Mouse (Mus musculus) right cerebral cortex, postnatal 14 days (tissue): ENCODE data around the gene Entpd1.

Experiments used
- DNase-seq: peaks from one replicate; pipeline ENCODE4 v3.0.0; 2022

Gene Entpd1

GRCm38 (mm10) chr19:40675329-40675728 is 63.2 kb downstream of the Entpd1 start:
- DNase-seq = no peak

DNA sequence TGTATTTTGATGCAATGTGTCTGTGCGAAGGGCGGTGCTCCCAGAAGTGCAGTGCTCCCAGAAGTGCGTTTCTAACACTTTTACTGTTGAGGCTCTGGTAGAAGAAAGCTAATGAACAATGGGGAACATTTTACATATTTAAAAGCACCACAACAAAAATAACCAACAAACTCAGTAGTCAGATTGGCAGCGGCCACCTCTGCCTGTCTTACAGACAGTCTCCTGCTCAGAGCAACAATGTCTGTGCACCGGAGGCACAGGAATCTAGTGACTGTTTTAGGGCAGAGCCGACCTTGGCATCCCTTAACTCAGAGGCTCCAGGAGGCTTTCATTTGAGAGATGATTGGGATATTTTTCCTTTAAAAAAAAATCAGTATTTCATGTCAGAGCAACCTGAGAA is 65.9 kb downstream of the Entpd1 start:
- DNase-seq = no peak

GRCm38 (mm10) chr19:40678532-40679307 is 66.6 kb downstream of the Entpd1 start:
- DNase-seq = no peak

DNA sequence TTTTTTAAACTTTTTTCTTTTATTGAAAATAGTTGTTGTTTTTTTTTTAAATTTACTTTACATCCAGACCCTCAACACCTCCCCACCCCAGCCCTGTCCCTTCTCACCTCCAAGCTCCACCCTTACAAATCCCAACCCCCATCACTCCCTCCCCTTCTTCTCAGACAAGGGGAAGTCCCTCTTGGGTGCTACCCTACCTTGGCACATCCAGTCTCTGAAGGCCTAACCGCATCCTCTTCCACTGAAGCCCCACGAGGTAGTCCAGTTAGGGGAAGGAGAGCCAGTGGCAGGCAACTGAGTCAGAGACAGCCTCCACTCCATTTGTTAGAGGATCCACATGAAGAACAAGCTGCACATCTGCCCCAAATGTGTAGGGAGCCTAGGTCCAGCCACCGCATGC is 67.5 kb downstream of the Entpd1 start:
- DNase-seq = no peak

DNA sequence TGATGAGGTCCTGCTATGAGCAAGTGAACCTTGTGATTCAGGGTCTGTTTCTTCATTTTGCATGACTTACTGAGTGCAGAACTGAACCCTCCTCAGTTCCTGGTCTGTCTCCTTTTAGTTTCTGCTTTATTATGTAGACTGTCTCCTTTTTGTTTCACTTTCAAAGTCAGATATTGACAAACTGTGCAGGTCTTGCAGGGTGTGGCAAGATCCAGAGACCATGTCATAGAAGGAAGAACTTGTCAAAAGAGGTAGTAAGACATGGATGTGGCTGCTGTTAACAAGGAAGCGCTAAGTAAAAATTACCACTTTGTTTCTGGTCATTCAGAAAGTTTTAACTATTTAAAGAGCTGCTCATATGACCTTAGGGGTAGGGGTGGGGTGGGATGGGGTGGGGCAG is 72.0 kb downstream of the Entpd1 start:
- no peak for DNase-seq

GRCm38 (mm10) chr19:40684566-40684965 is 72.4 kb downstream of the Entpd1 start:
- no peak for DNase-seq

DNA sequence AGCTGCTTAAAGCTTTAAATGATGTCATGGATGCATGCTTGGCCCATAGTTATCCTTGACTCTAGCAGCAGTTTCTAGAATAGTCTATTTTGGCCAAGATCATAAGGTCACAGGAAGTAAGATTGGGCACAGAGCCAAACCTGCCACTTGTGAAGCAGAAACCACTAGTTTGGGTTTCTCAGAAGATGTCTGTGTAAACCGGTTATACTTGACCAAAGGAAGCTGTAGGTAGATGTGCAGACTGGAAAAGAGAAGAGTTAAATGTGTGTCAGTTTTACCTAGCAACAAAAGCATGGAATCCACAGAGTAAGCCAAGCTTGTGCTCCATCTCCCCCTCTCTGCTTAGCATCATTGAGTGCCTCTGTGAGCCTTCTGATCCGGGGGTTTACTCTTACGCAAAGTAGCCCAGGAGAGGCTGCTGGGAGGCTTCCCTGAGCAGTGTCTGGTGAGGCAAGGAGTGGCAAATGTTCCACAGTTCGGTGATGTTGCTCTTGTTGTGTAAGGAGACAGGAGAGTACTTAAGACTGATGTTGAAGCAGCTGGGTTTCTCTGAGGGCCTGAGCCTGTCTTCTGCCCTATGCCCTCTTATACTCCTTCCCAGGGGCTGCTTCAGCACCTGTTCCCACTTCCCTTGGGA is 75.2 kb downstream of the Entpd1 start:
- no peak for DNase-seq

DNA sequence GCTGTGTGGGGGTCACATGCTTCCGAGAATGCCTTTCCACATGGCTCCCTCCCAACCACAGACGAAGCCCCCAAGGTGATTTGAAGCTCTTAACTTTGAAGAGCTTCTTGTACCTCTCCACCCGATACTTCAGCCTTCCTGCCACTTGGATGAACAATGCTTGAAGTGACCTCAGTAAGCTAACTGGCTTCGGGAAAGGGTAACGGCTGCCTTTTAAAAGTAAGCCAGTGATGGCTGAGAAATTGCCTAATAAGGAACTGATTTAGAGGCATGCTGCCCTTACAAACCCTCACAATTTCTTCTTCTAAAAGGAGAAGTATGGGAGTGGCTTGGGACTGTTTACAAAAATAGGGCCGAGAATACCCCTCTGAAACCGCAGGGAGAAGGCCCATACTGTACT is 81.0 kb downstream of the Entpd1 start:
- DNase-seq = no peak

- DNase-seq = no peak
Measured at GRCm38 (mm10) chr19:40696116-40696515, 84.0 kb downstream of the Entpd1 start.

DNA sequence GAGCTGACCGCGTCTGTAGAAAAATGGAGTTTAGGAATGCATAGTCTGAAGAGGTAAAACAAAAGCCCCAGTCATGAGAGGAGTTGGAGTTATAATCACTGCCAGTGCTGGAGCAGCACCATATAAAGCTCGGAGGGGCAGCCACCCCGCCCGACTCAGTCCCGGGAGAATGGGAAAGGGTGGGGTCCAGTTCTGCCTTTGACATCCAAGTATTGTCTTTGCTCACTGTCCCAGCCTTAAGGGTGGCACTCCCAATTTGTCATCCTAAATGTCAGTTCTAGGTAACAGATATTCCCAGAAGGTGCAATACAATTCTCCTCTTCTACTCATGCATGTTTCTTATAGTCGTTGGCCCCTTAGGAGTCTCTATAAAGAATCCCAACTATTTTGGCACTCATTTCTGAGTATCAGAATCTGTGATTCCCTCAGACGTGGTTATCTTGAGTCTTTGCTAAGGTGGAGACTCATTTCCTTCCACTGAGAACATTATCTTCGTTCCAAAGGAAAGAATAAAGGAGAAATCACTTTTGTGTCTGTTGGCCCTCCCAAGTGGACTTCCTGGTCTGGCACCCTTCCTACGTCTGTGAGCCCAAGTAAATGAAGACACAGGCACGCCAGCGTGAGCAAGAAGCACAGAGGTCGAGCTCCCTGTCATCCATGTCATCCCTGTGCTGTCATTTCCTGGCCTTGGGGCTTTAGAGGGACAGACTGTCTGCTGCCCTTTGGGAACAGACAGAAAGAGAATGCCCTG is 86.1 kb downstream of the Entpd1 start:
- DNase-seq = no peak

GRCm38 (mm10) chr19:40699816-40700215 is 87.7 kb downstream of the Entpd1 start:
- DNase-seq = no peak

DNA sequence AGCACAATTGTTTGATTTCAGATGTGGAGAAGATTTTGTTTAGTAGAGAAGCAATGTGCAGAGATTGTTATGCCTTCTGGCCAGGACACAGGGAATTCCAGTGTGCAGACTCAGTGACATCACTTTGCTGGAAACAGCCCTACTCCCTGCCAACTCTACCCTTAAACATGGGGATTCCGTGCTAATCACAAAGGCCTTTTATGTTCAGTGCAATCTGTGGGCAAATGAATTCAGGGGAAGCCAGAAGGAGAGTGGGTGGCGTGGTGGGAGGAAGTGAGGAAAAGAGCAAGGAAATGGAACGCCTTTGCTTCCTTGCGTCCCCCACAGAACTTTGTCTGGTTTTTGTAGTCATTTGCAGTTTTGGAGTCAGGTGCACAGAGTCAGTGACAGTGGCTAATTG is 90.2 kb downstream of the Entpd1 start:
- DNase-seq = no peak

- no peak for DNase-seq
Measured at GRCm38 (mm10) chr19:40712889-40713628, 100.9 kb downstream of the Entpd1 start.

DNA sequence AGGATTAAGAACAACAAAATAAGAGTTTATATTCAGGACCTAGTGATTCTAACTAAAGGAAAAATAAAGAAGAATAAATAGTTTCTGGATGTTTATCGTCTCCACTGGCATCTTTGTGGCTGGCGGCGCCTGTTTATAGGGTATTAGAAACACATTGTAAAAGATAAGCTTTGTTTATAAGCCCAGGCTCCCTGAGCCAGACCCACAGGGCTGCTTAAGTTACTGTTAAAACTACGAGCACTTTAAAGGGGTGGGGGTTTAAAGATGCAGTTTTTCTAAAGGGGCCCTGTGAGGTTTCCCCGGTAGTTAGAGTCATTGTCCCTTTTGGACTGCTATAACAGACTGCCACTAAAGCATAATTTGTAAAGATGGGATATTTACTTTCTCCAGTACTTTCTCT is 102.5 kb downstream of the Entpd1 start:
- DNase-seq = no peak

GRCm38 (mm10) chr19:40716981-40717380 is 104.8 kb downstream of the Entpd1 start:
- no peak for DNase-seq

- no peak for DNase-seq
Measured at GRCm38 (mm10) chr19:40719439-40720105, 107.4 kb downstream of the Entpd1 start.

GRCm38 (mm10) chr19:40720381-40720780 is 108.2 kb downstream of the Entpd1 start:
- DNase-seq = no peak

DNA sequence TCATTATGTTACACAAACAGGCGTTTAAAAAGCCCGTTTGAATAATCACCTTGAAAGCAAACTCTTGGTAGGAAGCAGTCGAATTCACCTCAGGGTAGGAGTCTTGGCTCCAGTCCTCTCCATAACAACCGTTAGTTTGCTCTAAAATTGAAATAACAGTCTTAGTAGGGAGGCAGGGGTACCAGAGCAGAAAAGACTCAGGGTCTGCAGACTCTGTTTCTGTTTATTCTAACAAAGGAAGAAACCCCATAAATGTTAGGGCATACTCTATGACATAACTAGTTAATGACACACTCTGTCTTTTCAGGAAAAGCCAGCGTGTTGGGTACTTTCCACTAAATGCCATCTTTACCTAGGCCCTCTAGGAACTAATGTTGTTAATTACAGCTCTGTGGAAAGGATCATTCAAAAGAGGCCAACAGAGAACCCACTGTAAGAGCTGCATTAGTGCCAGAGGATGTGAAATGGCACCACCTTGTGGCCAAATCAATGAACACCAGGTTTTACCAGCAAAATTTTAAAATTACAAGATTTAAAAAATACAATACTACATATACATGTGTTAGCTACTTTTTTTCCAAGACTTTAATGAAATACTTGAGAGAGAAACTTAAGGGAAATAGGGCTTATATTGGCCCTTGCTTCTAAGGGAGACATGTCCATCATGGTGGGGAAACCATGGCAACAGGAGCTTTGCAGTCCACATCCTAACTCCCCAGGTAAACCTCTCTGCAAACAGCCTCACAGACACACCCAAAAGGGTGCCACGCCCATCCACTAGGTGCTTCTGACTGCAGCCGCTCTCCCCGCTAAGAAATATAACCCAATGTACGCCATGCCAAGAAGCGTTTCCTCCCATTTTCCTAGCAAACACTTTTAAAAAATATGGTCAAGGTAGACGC is 110.2 kb downstream of the Entpd1 start:
- DNase-seq = peak; percentile 66

GRCm38 (mm10) chr19:40723516-40723915 is 111.3 kb downstream of the Entpd1 start:
- DNase-seq = no peak

- DNase-seq = no peak
Measured at GRCm38 (mm10) chr19:40726148-40726547, 114.0 kb downstream of the Entpd1 start.

- no peak for DNase-seq
Measured at GRCm38 (mm10) chr19:40726614-40727013, 114.4 kb downstream of the Entpd1 start.

GRCm38 (mm10) chr19:40728213-40728612 is 116.0 kb downstream of the Entpd1 start:
- DNase-seq = no peak
